Mouse (Mus musculus): ENCODE results near the gene Hist1h3c. TPM values are rescaled to one million over a fixed set of nuclear protein-coding genes. Genes with fewer than 3 reads are reported as not detected.

Hist1h3c gene
- polyA plus RNA-seq, 1 experiment, result 30.3 TPM

Other genes starting within 250 kb of the Hist1h3c start
- gene Hist1h4h, start 214.6 kb downstream of the Hist1h3c start, polyA plus RNA-seq (2012; rRNA removed), result 42.2 and 63.4 TPM in 2 replicates
- gene Hist1h2af, start 211.7 kb downstream of the Hist1h3c start, polyA plus RNA-seq (2012; rRNA removed), result 245 and 289 TPM in 2 replicates
- gene Hist1h3g, start 210.2 kb downstream of the Hist1h3c start, polyA plus RNA-seq (2012; rRNA removed), result 23.2 and 33.2 TPM in 2 replicates
- gene Hist1h2bh, start 202.2 kb downstream of the Hist1h3c start, polyA plus RNA-seq (2012; rRNA removed), result 4.9 and 5.3 TPM in 2 replicates
- gene Hist1h3f, start 201.6 kb downstream of the Hist1h3c start, polyA plus RNA-seq (2012; rRNA removed), result 5.0 and 6.7 TPM in 2 replicates
- 13.1 and 22.8 TPM in 2 replicates for gene Hist1h4f, start 194.0 kb downstream of the Hist1h3c start, polyA plus RNA-seq (2012; rRNA removed)
- gene Hist1h1d, start 192.3 kb downstream of the Hist1h3c start, polyA plus RNA-seq (2012; rRNA removed), result 0.45 and 0.47 TPM in 2 replicates
- gene Hist1h3e, start 183.2 kb downstream of the Hist1h3c start, polyA plus RNA-seq (2012; rRNA removed), result 32.1 and 36.8 TPM in 2 replicates
- 15.1 and 16.2 TPM in 2 replicates for gene Hist1h2ae, start 174.4 kb downstream of the Hist1h3c start, polyA plus RNA-seq (2012; rRNA removed)
- 49.0 and 58.2 TPM in 2 replicates for gene Hist1h2bg, start 174.2 kb downstream of the Hist1h3c start, polyA plus RNA-seq (2012; rRNA removed)
- 11.4 and 19.0 TPM in 2 replicates for gene Hist1h2bf, start 171.4 kb downstream of the Hist1h3c start, polyA plus RNA-seq (2012; rRNA removed)
- gene Hist1h2ad, start 171.2 kb downstream of the Hist1h3c start, polyA plus RNA-seq (2012; rRNA removed), result 6.9 and 11.5 TPM in 2 replicates
- 13.8 and 18.8 TPM in 2 replicates for gene Hist1h3d, start 169.8 kb downstream of the Hist1h3c start, polyA plus RNA-seq (2012; rRNA removed)
- gene Hist1h4d, start 164.0 kb downstream of the Hist1h3c start, polyA plus RNA-seq (2012; rRNA removed), result 12.3 and 14.7 TPM in 2 replicates
- 3.1 and 3.3 TPM in 2 replicates for gene Hist1h2be, start 124.5 kb downstream of the Hist1h3c start, polyA plus RNA-seq (2012; rRNA removed)
- gene Hist1h1e, start 123.0 kb downstream of the Hist1h3c start, polyA plus RNA-seq (2012; rRNA removed), result 3.2 and 3.9 TPM in 2 replicates
- 2.4 and 3.8 TPM in 2 replicates for gene Hist1h2ac, start 61.7 kb downstream of the Hist1h3c start, polyA plus RNA-seq (2012; rRNA removed)
- 410 and 605 TPM in 2 replicates for gene Hist1h2bc, start 61.4 kb downstream of the Hist1h3c start, polyA plus RNA-seq (2012; rRNA removed)
- not detected in 2 replicates for gene Hist1h1t, start 49.8 kb downstream of the Hist1h3c start, polyA plus RNA-seq (2012; rRNA removed)
- gene Hist1h4c, start 47.1 kb downstream of the Hist1h3c start, polyA plus RNA-seq (2012; rRNA removed), result 20.7 and 21.2 TPM in 2 replicates
- gene Hfe, start 34.7 kb downstream of the Hist1h3c start, polyA plus RNA-seq (2012; rRNA removed), result 9.4 and 10.3 TPM in 2 replicates
- gene Hist1h1c, start 6.8 kb downstream of the Hist1h3c start, polyA plus RNA-seq (2012; rRNA removed), result 204 and 212 TPM in 2 replicates
- 12.8 and 18.4 TPM in 2 replicates for gene Hist1h2bb, start 1.1 kb upstream of the Hist1h3c start, polyA plus RNA-seq (2012; rRNA removed)
- 23.5 and 25.9 TPM in 2 replicates for gene Hist1h2ab, start 5.5 kb upstream of the Hist1h3c start, polyA plus RNA-seq (2012; rRNA removed)
- gene Hist1h3b, start 6.7 kb upstream of the Hist1h3c start, polyA plus RNA-seq (2012; rRNA removed), result 26.4 and 32.0 TPM in 2 replicates
- 20.0 and 20.8 TPM in 2 replicates for gene Hist1h4b, start 11.4 kb upstream of the Hist1h3c start, polyA plus RNA-seq (2012; rRNA removed)
- gene Hist1h4a, start 15.6 kb upstream of the Hist1h3c start, polyA plus RNA-seq (2012; rRNA removed), result 15.5 and 15.9 TPM in 2 replicates
- gene Hist1h3a, start 16.8 kb upstream of the Hist1h3c start, polyA plus RNA-seq (2012; rRNA removed), result 23.6 and 24.8 TPM in 2 replicates
- gene Hist1h1a, start 18.1 kb upstream of the Hist1h3c start, polyA plus RNA-seq (2012; rRNA removed), result 1.1 and 1.4 TPM in 2 replicates
- gene Trim38, start 24.3 kb upstream of the Hist1h3c start, polyA plus RNA-seq (2012; rRNA removed), result 0.12 and 0.14 TPM in 2 replicates
- gene Slc17a2, start 61.4 kb upstream of the Hist1h3c start, polyA plus RNA-seq (2012; rRNA removed), result 0.36 and 0.59 TPM in 2 replicates
- gene Slc17a3, start 93.8 kb upstream of the Hist1h3c start, polyA plus RNA-seq (2012; rRNA removed), result not detected in 2 replicates
- not detected in 2 replicates for gene Slc17a1, start 122.1 kb upstream of the Hist1h3c start, polyA plus RNA-seq (2012; rRNA removed)
- gene Slc17a4, start 169.4 kb upstream of the Hist1h3c start, polyA plus RNA-seq (2012; rRNA removed), result 16.1 and 27.1 TPM in 2 replicates
- not detected in 2 replicates for gene Hist1h2ba, start 188.6 kb upstream of the Hist1h3c start, polyA plus RNA-seq (2012; rRNA removed)
- not detected in 2 replicates for gene Hist1h2aa, start 188.9 kb upstream of the Hist1h3c start, polyA plus RNA-seq (2012; rRNA removed)
- 2.1 and 3.1 TPM in 2 replicates for gene Scgn, start 245.6 kb upstream of the Hist1h3c start, polyA plus RNA-seq (2012; rRNA removed)